Mouse (Mus musculus) spleen, embryonic (tissue): ENCODE results near the gene Lypla2.
"Not testable (repeated sequence)": the region's sequence is repeated elsewhere in the genome, so short reads cannot be mapped to it uniquely, and the experiment has no call there.

Source experiments
- CTCF ChIA-PET: fragments of 350-600 bp; sonication (Branson Sonifier 250); formaldehyde crosslinking; loops from one replicate; lab custom pipeline; 2022; lab: Charles Lee

Gene Lypla2

GRCm38 (mm10) chr4:135951505-135951904, 20.9 kb downstream of the Lypla2 start:
- CTCF ChIA-PET, result no interaction called here

- CTCF ChIA-PET, result interaction anchor here (0.5 to 0.6 kb wide), 2 partner anchors 80 to 363 kb away, joined by 3 read pairs; no protein-coding TSS in a partner anchor
Measured at GRCm38 (mm10) chr4:135950365-135950764, 22.1 kb downstream of the Lypla2 start.

GRCm38 (mm10) chr4:135949911-135950310, 22.5 kb downstream of the Lypla2 start:
- CTCF ChIA-PET, result interaction anchor here (0.5 to 0.9 kb wide), 2 partner anchors 19 to 80 kb away, joined by 3 to 6 read pairs; no protein-coding TSS in a partner anchor

- CTCF ChIA-PET, result interaction anchor here (0.9 kb wide), 1 partner anchor 19 kb away, joined by 6 read pairs; no protein-coding TSS in a partner anchor
Measured at GRCm38 (mm10) chr4:135949475-135949874, 23.0 kb downstream of the Lypla2 start.

- CTCF ChIA-PET, result interaction anchor here (0.7 to 1.0 kb wide), 3 partner anchors 34 to 77 kb away, joined by 3 to 5 read pairs (median 3); no protein-coding TSS in a partner anchor
Measured at GRCm38 (mm10) chr4:135948142-135948541, 24.3 kb downstream of the Lypla2 start.

- CTCF ChIA-PET, result interaction anchor here (0.7 to 1.6 kb wide), 3 partner anchors 10 to 14 kb away, joined by 3 to 11 read pairs (median 4); no protein-coding TSS in a partner anchor
Measured at GRCm38 (mm10) chr4:135946659-135947301, 25.6 kb downstream of the Lypla2 start.

GRCm38 (mm10) chr4:135946278-135946658, 26.2 kb downstream of the Lypla2 start, which contains the start of gene Hmgcl:
Gene Hmgcl, plus strand, starts transcription at chr4:135946448.
- CTCF ChIA-PET, result interaction anchor here (1.0 to 1.6 kb wide), 2 partner anchors 10 to 15 kb away, joined by 3 to 4 read pairs; no protein-coding TSS in a partner anchor

- CTCF ChIA-PET, result interaction anchor here (0.6 kb wide), 1 partner anchor 144 kb away, joined by 8 read pairs; no protein-coding TSS in a partner anchor
Measured at GRCm38 (mm10) chr4:135945706-135946105, 26.7 kb downstream of the Lypla2 start.

GRCm38 (mm10) chr4:135943389-135943788, 29.0 kb downstream of the Lypla2 start:
- CTCF ChIA-PET, result interaction anchor here (0.8 kb wide), 1 partner anchor 145 kb away, joined by 7 read pairs; no protein-coding TSS in a partner anchor

GRCm38 (mm10) chr4:135942193-135942592, 30.2 kb downstream of the Lypla2 start:
- CTCF ChIA-PET, result no interaction called here

GRCm38 (mm10) chr4:135941026-135941425, 31.4 kb downstream of the Lypla2 start:
- CTCF ChIA-PET, result not testable (repeated sequence)

GRCm38 (mm10) chr4:135938858-135939257, 33.6 kb downstream of the Lypla2 start:
- CTCF ChIA-PET, result interaction anchor here (0.5 kb wide), 1 partner anchor 14 kb away, joined by 3 read pairs; no protein-coding TSS in a partner anchor

GRCm38 (mm10) chr4:135935502-135935901, 36.9 kb downstream of the Lypla2 start:
- CTCF ChIA-PET, result no interaction called here

- CTCF ChIA-PET, result no interaction called here
Measured at GRCm38 (mm10) chr4:135934708-135935500, 37.5 kb downstream of the Lypla2 start.

- CTCF ChIA-PET, result interaction anchor here (0.7 kb wide), 1 partner anchor 11 kb away, joined by 3 read pairs; the partner anchor contains the start of gene Fuca1
Measured at GRCm38 (mm10) chr4:135931832-135932231, 40.6 kb downstream of the Lypla2 start.

- CTCF ChIA-PET, result interaction anchor here (0.6 to 0.7 kb wide), 2 partner anchors 19 to 640 kb away, joined by 4 to 6 read pairs; no protein-coding TSS in a partner anchor
Measured at GRCm38 (mm10) chr4:135930239-135930638, 42.2 kb downstream of the Lypla2 start.

GRCm38 (mm10) chr4:135929828-135930227, 42.6 kb downstream of the Lypla2 start:
- CTCF ChIA-PET, result interaction anchor here (0.6 to 0.7 kb wide), 2 partner anchors 130 to 640 kb away, joined by 3 to 4 read pairs; no protein-coding TSS in a partner anchor

- CTCF ChIA-PET, result interaction anchor here (0.6 kb wide), 1 partner anchor 130 kb away, joined by 3 read pairs; no protein-coding TSS in a partner anchor
Measured at GRCm38 (mm10) chr4:135929405-135929804, 43.0 kb downstream of the Lypla2 start.

GRCm38 (mm10) chr4:135928376-135928775, 44.0 kb downstream of the Lypla2 start:
- CTCF ChIA-PET, result no interaction called here

- CTCF ChIA-PET, result interaction anchor here (0.6 kb wide), 1 partner anchor 106 kb away, joined by 5 read pairs; no protein-coding TSS in a partner anchor
Measured at GRCm38 (mm10) chr4:135926861-135927260, 45.6 kb downstream of the Lypla2 start.

GRCm38 (mm10) chr4:135926195-135926808, 46.1 kb downstream of the Lypla2 start:
- CTCF ChIA-PET, result no interaction called here
